Mouse (Mus musculus): Measurements from ENCODE around the gene Capn3. TPM values are rescaled to one million over a fixed set of nuclear protein-coding genes. Genes with fewer than 3 reads are reported as not detected.

Gene Capn3
- polyA plus RNA-seq, 1 experiment: 0.75 TPM

DNA sequence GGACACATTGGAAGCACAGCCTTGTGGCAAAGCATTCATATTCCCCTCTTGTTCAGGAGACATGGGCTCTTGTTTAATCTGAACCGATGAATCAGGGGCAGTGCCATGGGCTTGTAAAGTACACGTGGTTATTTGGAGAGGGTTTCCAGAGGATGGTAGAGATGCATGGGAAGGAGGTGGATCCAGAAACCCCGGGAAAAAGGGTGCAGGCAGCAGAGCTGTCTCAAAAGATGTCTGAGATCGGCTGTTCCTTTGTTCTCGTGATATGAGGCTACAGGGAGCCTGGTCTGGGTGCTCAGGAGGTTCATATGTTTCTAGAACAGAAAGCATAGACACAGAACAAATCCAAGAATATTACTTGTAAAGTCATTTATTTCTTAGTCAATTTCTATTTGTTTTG, 71.0 kb downstream of the Capn3 start:
- Histone ChIP-seq H3K27ac (ENCODE audit: control insufficient read depth, insufficient read depth, low read depth, low read length) (no peak overlapping the region), H3K36me3 (ENCODE audit: control insufficient read depth, insufficient read depth, low read length) (peaks cover 6% of the 10 kb centered on the region), H3K4me3 (ENCODE audit: control insufficient read depth, low read depth, low read length) (no peak overlapping the region), H3K4me1 (ENCODE audit: control insufficient read depth, insufficient read depth, low read length) (no peaks in the 10 kb centered on the region; the same call in 1 of the 2 replicates), H3K27me3 (ENCODE audit: control insufficient read depth, insufficient read depth, low read length) (no peaks in the 10 kb centered on the region)
- TF ChIP-seq CTCF (IDR thresholded peaks at IDR 0.05; ENCODE audit: control insufficient read depth, insufficient read depth, insufficient replicate concordance, low read depth, low read length) (no peak), POLR2A (IDR thresholded peaks at IDR 0.05; ENCODE audit: control insufficient read depth, low read depth, low read length) (no peak)

DNA sequence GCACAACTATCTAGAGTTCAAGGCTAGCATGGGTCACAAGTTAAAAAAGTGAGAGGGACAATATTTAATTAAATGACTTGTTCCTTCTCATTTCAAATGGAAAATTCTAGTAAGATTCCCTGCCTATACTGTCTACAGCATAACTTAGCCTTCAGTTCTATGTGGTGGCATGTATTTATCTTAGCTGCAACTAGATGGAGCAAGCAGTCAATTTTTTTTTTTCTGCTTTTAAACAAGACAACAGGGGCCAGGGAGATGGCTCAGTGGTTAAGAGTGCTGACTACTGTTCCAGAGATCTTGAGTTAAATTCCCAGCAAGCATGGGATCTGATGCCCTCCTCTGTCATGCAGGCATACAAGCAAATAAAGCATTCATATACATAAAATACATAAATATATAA, 73.7 kb downstream of the Capn3 start:
- Histone ChIP-seq H3K36me3 (ENCODE audit: control insufficient read depth, insufficient read depth, low read length) (peaks cover 2% of the 10 kb centered on the region), H3K27ac (ENCODE audit: control insufficient read depth, insufficient read depth, low read depth, low read length) (no peak overlapping the region), H3K4me3 (ENCODE audit: control insufficient read depth, low read depth, low read length) (no peak overlapping the region), H3K27me3 (ENCODE audit: control insufficient read depth, insufficient read depth, low read length) (no peaks in the 10 kb centered on the region), H3K4me1 (ENCODE audit: control insufficient read depth, insufficient read depth, low read length) (no peaks in the 10 kb centered on the region; the same call in 1 of the 2 replicates)
- TF ChIP-seq CTCF (IDR thresholded peaks at IDR 0.05; ENCODE audit: control insufficient read depth, insufficient read depth, insufficient replicate concordance, low read depth, low read length) (no peak), POLR2A (IDR thresholded peaks at IDR 0.05; ENCODE audit: control insufficient read depth, low read depth, low read length) (no peak)

DNA sequence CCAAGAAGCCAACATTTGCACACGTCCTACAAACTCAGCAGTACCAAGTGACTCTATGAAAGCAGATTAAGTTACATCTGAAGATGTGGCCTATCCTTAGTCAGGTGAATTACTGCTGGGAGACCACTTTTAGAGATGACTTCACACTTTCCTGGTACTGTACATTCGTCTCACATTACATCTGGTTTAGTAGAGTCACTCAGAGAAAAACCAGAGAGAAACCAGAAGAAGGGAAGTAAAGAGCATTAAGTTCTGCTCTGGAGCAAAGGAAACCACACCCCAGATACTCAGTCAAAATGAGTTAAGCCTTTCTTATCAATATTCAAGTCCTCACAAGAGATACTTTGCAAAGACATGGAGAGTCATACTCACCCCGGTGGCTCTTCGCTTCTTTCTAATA, 75.4 kb downstream of the Capn3 start:
- Histone ChIP-seq H3K36me3 (ENCODE audit: control insufficient read depth, insufficient read depth, low read length) (peaks cover 2% of the 10 kb centered on the region), H3K4me1 (ENCODE audit: control insufficient read depth, insufficient read depth, low read length) (no peaks in the 10 kb centered on the region; the same call in 1 of the 2 replicates), H3K27ac (ENCODE audit: control insufficient read depth, insufficient read depth, low read depth, low read length) (no peak overlapping the region), H3K4me3 (ENCODE audit: control insufficient read depth, low read depth, low read length) (no peak overlapping the region), H3K27me3 (ENCODE audit: control insufficient read depth, insufficient read depth, low read length) (no peaks in the 10 kb centered on the region)
- TF ChIP-seq CTCF (IDR thresholded peaks at IDR 0.05; ENCODE audit: control insufficient read depth, insufficient read depth, insufficient replicate concordance, low read depth, low read length): no peak
- no peak for TF ChIP-seq POLR2A (IDR thresholded peaks at IDR 0.05; ENCODE audit: control insufficient read depth, low read depth, low read length)

DNA sequence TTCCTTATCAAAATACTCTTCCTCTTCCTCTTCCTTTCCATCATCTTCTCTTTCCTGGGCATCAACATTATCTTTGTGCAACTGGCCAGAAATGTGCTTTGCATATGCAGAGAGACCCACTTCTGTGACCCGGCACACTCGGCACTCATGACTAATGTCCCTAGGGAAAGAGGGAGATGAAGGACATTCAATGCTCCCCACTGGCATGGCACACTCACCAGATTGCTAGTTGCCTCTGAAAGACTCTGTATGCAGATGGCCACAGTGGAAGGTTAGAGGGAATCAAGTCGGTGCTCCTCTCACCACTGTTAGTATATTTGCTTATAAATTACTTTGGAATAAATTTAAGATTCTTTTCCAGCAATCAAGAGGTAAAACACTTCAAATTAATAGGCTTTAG, 83.5 kb downstream of the Capn3 start:
- TF ChIP-seq POLR2A (IDR thresholded peaks at IDR 0.05; ENCODE audit: control insufficient read depth, low read depth, low read length): no peak
- TF ChIP-seq CTCF (IDR thresholded peaks at IDR 0.05; ENCODE audit: control insufficient read depth, insufficient read depth, insufficient replicate concordance, low read depth, low read length): no peak
- no peak overlapping the region for H3K4me3 ChIP-seq (ENCODE audit: control insufficient read depth, low read depth, low read length)
- H3K4me1 ChIP-seq (ENCODE audit: control insufficient read depth, insufficient read depth, low read length): no peaks in the 10 kb centered on the region
- no peak overlapping the region for H3K27ac ChIP-seq (ENCODE audit: control insufficient read depth, insufficient read depth, low read depth, low read length)
- H3K36me3 ChIP-seq (ENCODE audit: control insufficient read depth, insufficient read depth, low read length): no peaks in the 10 kb centered on the region
- no peaks in the 10 kb centered on the region for H3K27me3 ChIP-seq (ENCODE audit: control insufficient read depth, insufficient read depth, low read length)

DNA sequence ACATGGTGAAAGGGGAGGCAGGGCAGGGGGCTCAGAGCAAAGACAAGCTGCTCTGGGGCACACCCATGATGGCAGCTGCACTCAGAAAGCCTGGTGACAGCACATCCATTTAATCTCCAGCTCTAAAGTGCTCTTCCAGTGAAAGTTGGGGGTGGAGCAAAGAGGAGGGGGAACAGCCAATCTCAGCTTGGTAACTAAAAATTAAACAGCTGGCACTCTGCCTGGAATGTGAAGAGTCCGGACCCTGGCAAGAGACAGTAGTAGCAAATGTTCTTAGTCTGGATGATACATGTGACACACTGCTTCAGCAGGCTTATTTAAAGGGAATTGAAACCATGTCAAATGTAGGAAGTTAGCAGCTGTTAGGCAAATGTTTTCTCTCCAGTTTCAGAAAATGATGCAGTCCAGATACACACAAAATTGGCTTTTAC, 84.0 kb downstream of the Capn3 start:
- Histone ChIP-seq H3K27me3 (ENCODE audit: control insufficient read depth, insufficient read depth, low read length) (no peaks in the 10 kb centered on the region), H3K36me3 (ENCODE audit: control insufficient read depth, insufficient read depth, low read length) (no peaks in the 10 kb centered on the region), H3K4me1 (ENCODE audit: control insufficient read depth, insufficient read depth, low read length) (no peaks in the 10 kb centered on the region), H3K4me3 (ENCODE audit: control insufficient read depth, low read depth, low read length) (no peak overlapping the region), H3K27ac (ENCODE audit: control insufficient read depth, insufficient read depth, low read depth, low read length) (no peak overlapping the region)
- no peak for TF ChIP-seq POLR2A (IDR thresholded peaks at IDR 0.05; ENCODE audit: control insufficient read depth, low read depth, low read length)
- TF ChIP-seq CTCF (IDR thresholded peaks at IDR 0.05; ENCODE audit: control insufficient read depth, insufficient read depth, insufficient replicate concordance, low read depth, low read length): no peak

DNA sequence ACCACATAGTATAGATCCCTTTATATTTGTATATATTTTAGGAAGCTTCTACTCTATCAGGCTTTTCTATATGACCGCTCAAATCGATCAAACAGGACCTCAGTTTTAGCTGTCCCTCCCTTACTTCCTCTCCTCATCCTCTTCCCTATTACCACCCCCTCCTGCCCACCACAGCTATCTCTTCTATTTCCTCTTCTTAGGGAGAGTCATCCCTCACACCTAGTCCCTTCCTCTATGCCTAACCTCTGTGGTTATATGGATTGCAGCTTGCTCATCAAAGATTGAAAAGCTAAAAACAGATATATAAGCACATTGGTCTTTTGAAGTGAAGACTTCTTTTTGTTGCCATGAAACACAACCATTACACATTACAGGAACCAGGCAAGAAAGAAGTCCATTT, 88.9 kb downstream of the Capn3 start:
- Histone ChIP-seq H3K27me3 (ENCODE audit: control insufficient read depth, insufficient read depth, low read length) (no peaks in the 10 kb centered on the region), H3K4me3 (ENCODE audit: control insufficient read depth, low read depth, low read length) (no peak overlapping the region), H3K36me3 (ENCODE audit: control insufficient read depth, insufficient read depth, low read length) (no peaks in the 10 kb centered on the region), H3K27ac (ENCODE audit: control insufficient read depth, insufficient read depth, low read depth, low read length) (no peak overlapping the region), H3K4me1 (ENCODE audit: control insufficient read depth, insufficient read depth, low read length) (no peaks in the 10 kb centered on the region)
- no peak for TF ChIP-seq POLR2A (IDR thresholded peaks at IDR 0.05; ENCODE audit: control insufficient read depth, low read depth, low read length)
- TF ChIP-seq CTCF (IDR thresholded peaks at IDR 0.05; ENCODE audit: control insufficient read depth, insufficient read depth, insufficient replicate concordance, low read depth, low read length): no peak

Other genes with a start within 250 kb of the Capn3 start
- gene Pla2g4e, start 210.7 kb upstream of the Capn3 start, polyA plus RNA-seq (2012; rRNA removed): 0.68 and 1.1 TPM in 2 replicates
- 5.8 and 6.2 TPM in 2 replicates for gene Pla2g4d, start 166.8 kb upstream of the Capn3 start, polyA plus RNA-seq (2012; rRNA removed)
- 0.20 and 0.31 TPM in 2 replicates for gene Pla2g4f, start 141.9 kb upstream of the Capn3 start, polyA plus RNA-seq (2012; rRNA removed)
- 10.6 and 11.4 TPM in 2 replicates for gene Vps39, start 102.9 kb upstream of the Capn3 start, polyA plus RNA-seq (2012; rRNA removed)
- gene Ganc, start 52.1 kb upstream of the Capn3 start, polyA plus RNA-seq (2012; rRNA removed): 7.2 and 8.4 TPM in 2 replicates
- gene Tmem87a, start 51.9 kb upstream of the Capn3 start, polyA plus RNA-seq (2012; rRNA removed): 6.7 and 7.2 TPM in 2 replicates
- 19.7 and 19.8 TPM in 2 replicates for gene Zfp106, start 107.8 kb downstream of the Capn3 start, polyA plus RNA-seq (2012; rRNA removed)
- gene Snap23, start 111.7 kb downstream of the Capn3 start, polyA plus RNA-seq (2012; rRNA removed): 9.9 and 14.7 TPM in 2 replicates
- gene Haus2, start 153.4 kb downstream of the Capn3 start, polyA plus RNA-seq (2012; rRNA removed): 3.0 and 5.0 TPM in 2 replicates
- gene Lrrc57, start 153.5 kb downstream of the Capn3 start, polyA plus RNA-seq (2012; rRNA removed): 217 and 232 TPM in 2 replicates
- 26.9 and 28.7 TPM in 2 replicates for gene Stard9, start 173.1 kb downstream of the Capn3 start, polyA plus RNA-seq (2012; rRNA removed)